In genomic region chr6:47920447-47921340, GRCm38 (mm10) we compare ENCODE assay signal across 8 mouse cellular contexts. TPM values are rescaled to one million over a fixed set of nuclear protein-coding genes. Genes with fewer than 3 reads are reported as not detected.
DNase-seq lines count a peak whose midpoint lies in the region; ATAC-seq lines count a peak whose summit lies in the region.

TSS of gene Zfp212 (plus strand) at chr6:47920476.

- intact Hi-C loops in left cerebral cortex, postnatal 14 days (cut with DNase I) = no loop called here

- peak within 1 kb of the TSS; percentile 86 for H3K9ac ChIP-seq in intestine, embryonic 14.5 days (ENCODE audit: low read length)

- no peaks in the 10 kb centered on the region for H3K9me3 ChIP-seq in intestine, embryonic 14.5 days (ENCODE audit: control insufficient read depth, low read length)

- DNase-seq in adrenal gland, adult 2 months = peak; percentile 93
- peak; percentile 95 for DNase-seq in embryo, embryonic 11 days
- peak; percentile 83 for DNase-seq in gastrocnemius, postnatal 25 days
- peak; percentile 97 for DNase-seq in intestine, embryonic 14.5 days (ENCODE audit: low spot score)
- DNase-seq in left cerebral cortex, postnatal 14 days (ENCODE audit: low spot score in 2 of 2) = peak; percentile 89 to 94
- peak; percentile 85 for DNase-seq in right cerebral cortex, postnatal 14 days
- peak; percentile 77 for DNase-seq in urinary bladder, postnatal 25 days (ENCODE audit: low spot score)

- H3K4me2 ChIP-seq in intestine, embryonic 14.5 days (ENCODE audit: low read length) = peak within 1 kb of the TSS; percentile 90

- WGBS in intestine, embryonic 14.5 days = under 1% methylated on average over 60 of the region's 67 CpGs

- peaks cover 15% of the 10 kb centered on the region for H3K4me1 ChIP-seq in intestine, embryonic 14.5 days (replicated peaks; ENCODE audit: control insufficient read depth, insufficient read depth, low read length)

- no peaks in the 10 kb centered on the region for H3K27me3 ChIP-seq in intestine, embryonic 14.5 days (replicated peaks; ENCODE audit: control insufficient read depth, insufficient read depth, low read length)

- peak; percentile 93 for ATAC-seq in intestine, embryonic 14.5 days (replicated peaks; ENCODE audit: low FRiP score, low TSS enrichment, low read depth)
- ATAC-seq in megakaryocyte-erythroid progenitor cell, adult 5-6 weeks (replicated peaks; ENCODE audit: low FRiP score, low TSS enrichment, poor library complexity, severe bottlenecking) = peak; percentile 95

- no peaks in the 10 kb centered on the region for H3K36me3 ChIP-seq in intestine, embryonic 14.5 days (ENCODE audit: control insufficient read depth, insufficient read depth, low read length)

- H3K27ac ChIP-seq in intestine, embryonic 14.5 days (ENCODE audit: low read depth) = peak within 1 kb of the TSS; percentile 96

- H3K4me3 ChIP-seq in intestine, embryonic 14.5 days (ENCODE audit: low read depth, low read length) = peak within 1 kb of the TSS; percentile 99

RNA-seq across cellular contexts. Expression of gene Zfp212, which starts in this region (rescaled TPM):
- 10 to 100 TPM; 13.4 to 15.5 TPM for total RNA-seq in adrenal gland, adult 2 months (2021)
- polyA plus RNA-seq in adrenal gland, adult 2 months (2012; rRNA removed) = 8.2 and 8.4 TPM in 2 replicates
- 1 to 10 TPM; 6.4 to 6.7 TPM for total RNA-seq in gastrocnemius, postnatal 25 days (2021)
- 13.4 and 15.9 TPM in 2 replicates for polyA plus RNA-seq in intestine, embryonic 14.5 days (2014; fragmentation: Nextera tagmentation; extraction: Ambion mirVana)
- 10 to 100 TPM; 13.6 to 16.4 TPM for total RNA-seq in left cerebral cortex, postnatal 14 days (2021)
- total RNA-seq in megakaryocyte-erythroid progenitor cell, adult 5-6 weeks (2014; fragmentation: Nextera tagmentation) = 9.7 and 14.9 TPM in 2 replicates
- 5.6 and 9.2 TPM in 2 replicates for total RNA-seq in megakaryocyte-erythroid progenitor cell, adult 5-6 weeks (2017)

Comparison
In these comparisons a context has a peak if more than half of its experiments do, and no peak if none do; other contexts are left out.
1. Peak in every context shown above with its lines: DNase-seq, ATAC-seq, H3K4me3 ChIP-seq and H3K27ac ChIP-seq.